Mouse (Mus musculus) neural tube, embryonic 12.5 days (tissue): ENCODE data around the gene Rtn3. TPM values are rescaled to one million over a fixed set of nuclear protein-coding genes. Genes with fewer than 3 reads are reported as not detected.
A peak's percentile ranks its signal among the peaks of the same experiment; 100 is the strongest.

Experiments
- ATAC-seq: fragments of 200-750 bp; cut with Nextera tagmentation; 2 replicates; pipeline ENCODE4 v1.8.0; 2017; ENCODE audit warnings: low read depth, mild to moderate bottlenecking, moderate TSS enrichment, moderate library complexity; ENCODE audit not compliant: low FRiP score
- H3K27ac ChIP-seq: fragments of 300-500 bp; sonication (generic); 2 replicates; pipeline ENCODE4 v1.5.1; 2016
- H3K27me3 ChIP-seq: fragments of 300-500 bp; sonication (generic); replicated peaks from 2 replicates; pipeline ENCODE4 v1.6.1; 2016; ENCODE audit warnings: mild to moderate bottlenecking
- H3K36me3 ChIP-seq: fragments of 300-500 bp; sonication (generic); 2 replicates; pipeline ENCODE4 v1.6.1; 2016; ENCODE audit warnings: mild to moderate bottlenecking
- H3K4me1 ChIP-seq: fragments of 300-500 bp; sonication (generic); 2 replicates; pipeline ENCODE4 v1.6.1; 2016
- H3K4me2 ChIP-seq: fragments of 300-500 bp; sonication (generic); replicated peaks from 2 replicates; pipeline ENCODE4 v1.6.1; 2016; ENCODE audit warnings: mild to moderate bottlenecking
- H3K4me3 ChIP-seq: fragments of 300-500 bp; sonication (generic); 2 replicates; pipeline ENCODE4 v1.5.1; 2016
- H3K9ac ChIP-seq: fragments of 300-500 bp; sonication (generic); 2 replicates; pipeline ENCODE4 v1.6.1; 2016; ENCODE audit warnings: mild to moderate bottlenecking
- H3K9me3 ChIP-seq: fragments of 300-500 bp; sonication (generic); 2 replicates; pipeline ENCODE4 v1.6.1; 2016; ENCODE audit warnings: mild to moderate bottlenecking
- WGBS: fragments of 180-500 bp; shearing (Covaris S2); methylation state at CpG from one replicate; pipeline ENCODE4 v1.1.7; 2016; 5-methylcytosine and 5-hydroxymethylcytosine counted together
- polyA plus RNA-seq: library from polyadenylated mRNA; unstranded; fragments of >200 nt; fragmentation: Nextera tagmentation; extraction: Ambion mirVana; gene quantifications from 2 replicates; pipeline ENCODE4 v1.2.1, GENCODE M21; 2016

Rtn3 gene
- polyA plus RNA-seq: 390 and 430 TPM in 2 replicates

- no peaks in the 10 kb centered on the region for H3K27me3 ChIP-seq
- WGBS: under 1% methylated on average over 80 of the region's 80 CpGs
Measured at GRCm38 (mm10) chr19:7482599-7483511, at the start of gene Rtn3. Gene Rtn3, minus strand, starts transcription at chr19:7483281.

GRCm38 (mm10) chr19:7531906-7532305 lies 48.8 kb upstream of the Rtn3 start:
- H3K36me3 ChIP-seq: peaks cover 15% of the 10 kb centered on the region
- H3K4me1 ChIP-seq: no peaks in the 10 kb centered on the region
- H3K9me3 ChIP-seq: no peaks in the 10 kb centered on the region
- WGBS: 90% methylated on average over 5 of the region's 5 CpGs
- no peak overlapping the region for H3K9ac ChIP-seq
- ATAC-seq: no peak
- H3K4me3 ChIP-seq: no peak overlapping the region
- no peak overlapping the region for H3K27ac ChIP-seq
- H3K4me2 ChIP-seq: no peak overlapping the region
- H3K27me3 ChIP-seq: no peaks in the 10 kb centered on the region

More at GRCm38 (mm10) chr19:7482599-7483511, at the start of gene Rtn3:
- peaks cover 17% of the 10 kb centered on the region for H3K4me1 ChIP-seq
- peak within 1 kb of the TSS; percentile 69 for H3K4me2 ChIP-seq
- no peaks in the 10 kb centered on the region for H3K9me3 ChIP-seq
- H3K9ac ChIP-seq: peak within 1 kb of the TSS; percentile 97
- peak; percentile 92 for ATAC-seq
- H3K36me3 ChIP-seq: 0 out of 2 replicates have a peak, but pooled peaks cover 3% of the 10 kb centered on the region
- H3K27ac ChIP-seq: peak within 1 kb of the TSS; percentile 99
- peak within 1 kb of the TSS; percentile 99 for H3K4me3 ChIP-seq

- H3K36me3 ChIP-seq: peaks cover 11% of the 10 kb centered on the region
- ATAC-seq: peak; percentile 41; the same call in 1 of the 2 replicates
- no peaks in the 10 kb centered on the region for H3K27me3 ChIP-seq
- no peak overlapping the region for H3K27ac ChIP-seq
- no peaks in the 10 kb centered on the region for H3K4me1 ChIP-seq
- H3K9me3 ChIP-seq: no peaks in the 10 kb centered on the region
- no peak overlapping the region for H3K4me3 ChIP-seq
- 56% methylated on average over 7 of the region's 7 CpGs for WGBS
- no peak overlapping the region for H3K9ac ChIP-seq
- H3K4me2 ChIP-seq: no peak overlapping the region
Measured at GRCm38 (mm10) chr19:7528639-7529428, 45.8 kb upstream of the Rtn3 start.

GRCm38 (mm10) chr19:7524879-7525278 lies 41.8 kb upstream of the Rtn3 start:
- Histone ChIP-seq H3K4me1 (no peaks in the 10 kb centered on the region), H3K27ac (no peak overlapping the region), H3K36me3 (peaks cover 18% of the 10 kb centered on the region), H3K27me3 (no peaks in the 10 kb centered on the region), H3K9me3 (no peaks in the 10 kb centered on the region), H3K4me3 (no peak overlapping the region), H3K9ac (no peak overlapping the region), H3K4me2 (no peak overlapping the region)
- 78% methylated on average over 3 of the region's 3 CpGs for WGBS
- no peak for ATAC-seq

GRCm38 (mm10) chr19:7523781-7524180 lies 40.7 kb upstream of the Rtn3 start:
- ATAC-seq: no peak
- Histone ChIP-seq H3K27me3 (no peaks in the 10 kb centered on the region), H3K4me3 (no peak overlapping the region), H3K4me2 (no peak overlapping the region), H3K9me3 (no peaks in the 10 kb centered on the region), H3K4me1 (no peaks in the 10 kb centered on the region), H3K9ac (no peak overlapping the region), H3K27ac (no peak overlapping the region), H3K36me3 (peaks cover 23% of the 10 kb centered on the region)

- ATAC-seq: no peak
- Histone ChIP-seq H3K9ac (no peak overlapping the region), H3K4me3 (no peak overlapping the region), H3K4me2 (no peak overlapping the region), H3K27ac (no peak overlapping the region), H3K27me3 (no peaks in the 10 kb centered on the region), H3K36me3 (peaks cover 26% of the 10 kb centered on the region), H3K9me3 (no peaks in the 10 kb centered on the region), H3K4me1 (no peaks in the 10 kb centered on the region)
- WGBS: 100% methylated on average over 1 of the region's 1 CpGs
Measured at GRCm38 (mm10) chr19:7523292-7523691, 40.2 kb upstream of the Rtn3 start.

GRCm38 (mm10) chr19:7522856-7523255 lies 39.8 kb upstream of the Rtn3 start:
- Histone ChIP-seq H3K4me1 (no peaks in the 10 kb centered on the region), H3K4me2 (no peak overlapping the region), H3K27me3 (no peaks in the 10 kb centered on the region), H3K4me3 (no peak overlapping the region), H3K9me3 (no peaks in the 10 kb centered on the region), H3K9ac (no peak overlapping the region), H3K36me3 (peaks cover 27% of the 10 kb centered on the region), H3K27ac (no peak overlapping the region)
- no peak for ATAC-seq
- 97% methylated on average over 2 of the region's 2 CpGs for WGBS

GRCm38 (mm10) chr19:7521619-7522018 lies 38.5 kb upstream of the Rtn3 start:
- peaks cover 35% of the 10 kb centered on the region for H3K36me3 ChIP-seq
- ATAC-seq: no peak
- H3K4me2 ChIP-seq: no peak overlapping the region

GRCm38 (mm10) chr19:7516437-7516836 lies 33.4 kb upstream of the Rtn3 start:
- Histone ChIP-seq H3K27me3 (no peaks in the 10 kb centered on the region), H3K9me3 (no peaks in the 10 kb centered on the region), H3K9ac (no peak overlapping the region), H3K4me2 (no peak overlapping the region), H3K36me3 (peaks cover 22% of the 10 kb centered on the region), H3K4me1 (no peaks in the 10 kb centered on the region), H3K27ac (no peak overlapping the region), H3K4me3 (no peak overlapping the region)
- no peak for ATAC-seq
- 93% methylated on average over 1 of the region's 1 CpGs for WGBS

More at GRCm38 (mm10) chr19:7521619-7522018, 38.5 kb upstream of the Rtn3 start:
- Histone ChIP-seq H3K27me3 (no peaks in the 10 kb centered on the region), H3K9ac (no peak overlapping the region), H3K27ac (no peak overlapping the region), H3K4me3 (no peak overlapping the region), H3K9me3 (no peaks in the 10 kb centered on the region), H3K4me1 (no peaks in the 10 kb centered on the region)
- 94% methylated on average over 3 of the region's 3 CpGs for WGBS

- no peak overlapping the region for H3K4me2 ChIP-seq
- no peak overlapping the region for H3K9ac ChIP-seq
- H3K4me3 ChIP-seq: no peak overlapping the region
- H3K36me3 ChIP-seq: peaks cover 13% of the 10 kb centered on the region
- WGBS: 76% methylated on average over 4 of the region's 4 CpGs
- no peaks in the 10 kb centered on the region for H3K9me3 ChIP-seq
- no peaks in the 10 kb centered on the region for H3K27me3 ChIP-seq
- H3K4me1 ChIP-seq: no peaks in the 10 kb centered on the region
- no peak for ATAC-seq
- no peak overlapping the region for H3K27ac ChIP-seq
Measured at GRCm38 (mm10) chr19:7508026-7508425, 24.9 kb upstream of the Rtn3 start.

- Histone ChIP-seq H3K4me3 (no peak overlapping the region), H3K4me1 (no peaks in the 10 kb centered on the region), H3K27me3 (no peaks in the 10 kb centered on the region), H3K36me3 (peaks cover 9% of the 10 kb centered on the region), H3K9me3 (no peaks in the 10 kb centered on the region), H3K4me2 (no peak overlapping the region), H3K9ac (no peak overlapping the region), H3K27ac (no peak overlapping the region)
- 94% methylated on average over 1 of the region's 1 CpGs for WGBS
- no peak for ATAC-seq
Measured at GRCm38 (mm10) chr19:7506321-7506720, 23.2 kb upstream of the Rtn3 start.

GRCm38 (mm10) chr19:7502432-7502831 lies 19.4 kb upstream of the Rtn3 start:
- Histone ChIP-seq H3K36me3 (no peaks in the 10 kb centered on the region), H3K27me3 (no peaks in the 10 kb centered on the region), H3K4me1 (no peaks in the 10 kb centered on the region), H3K27ac (no peak overlapping the region), H3K4me2 (no peak overlapping the region), H3K9ac (no peak overlapping the region), H3K9me3 (no peaks in the 10 kb centered on the region), H3K4me3 (no peak overlapping the region)
- no peak for ATAC-seq
- 89% methylated on average over 2 of the region's 2 CpGs for WGBS
